Comparison of ENCODE assay signal across 8 mouse cellular contexts in the genomic region with DNA sequence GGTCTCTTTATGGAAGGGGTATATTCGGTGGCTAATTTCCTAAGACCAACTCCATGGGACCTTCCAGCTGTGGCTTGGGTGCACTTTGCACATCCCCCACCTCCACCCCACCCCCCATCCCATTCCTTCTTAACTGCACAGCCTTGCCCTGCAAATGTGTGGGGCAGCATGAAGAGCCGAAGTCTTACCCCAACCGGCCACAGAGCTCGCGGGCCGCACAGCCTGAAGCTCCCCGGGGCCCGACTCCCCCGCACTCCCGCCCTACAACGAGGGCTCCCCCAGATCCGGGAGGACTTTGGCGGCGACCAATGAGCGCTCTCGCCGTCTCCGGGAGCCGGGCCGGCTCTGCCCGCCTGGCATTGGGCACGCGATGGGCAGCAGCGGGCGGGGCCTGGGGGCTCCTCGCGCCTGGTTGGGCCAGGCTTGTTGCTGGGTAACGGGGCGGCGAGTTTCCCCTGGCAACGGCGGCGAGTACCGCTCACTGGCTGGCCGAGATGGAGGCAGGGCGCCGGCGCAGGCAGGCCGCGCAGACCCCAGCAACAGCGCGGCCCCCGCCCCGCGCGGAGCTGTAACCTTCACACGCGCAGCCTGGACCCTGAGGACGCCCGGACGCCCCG. TPM values are rescaled to one million over a fixed set of nuclear protein-coding genes. Genes with fewer than 3 reads are reported as not detected.
DNase-seq lines count a peak whose midpoint lies in the region; ATAC-seq and TF ChIP-seq lines count a peak whose summit lies in the region.

No protein-coding gene starts in this region.

- WGBS in lung, embryonic 16.5 days, result 2% methylated on average over 52 of the region's 52 CpGs
- WGBS in thymus, adult 2 months, result 3% methylated on average over 52 of the region's 52 CpGs

- no peak for TF ChIP-seq EP300 in ES-Bruce4 (IDR thresholded peaks at IDR 0.05; ENCODE audit: insufficient read depth, low read depth, low read length)

- no peaks in the 10 kb centered on the region for H3K36me3 ChIP-seq in ES-Bruce4 (ENCODE audit: control insufficient read depth, insufficient read depth, low read length, poor library complexity, severe bottlenecking)
- H3K36me3 ChIP-seq in lung, embryonic 16.5 days (ENCODE audit: control insufficient read depth, insufficient read depth, low read length), result no peaks in the 10 kb centered on the region
- no peaks in the 10 kb centered on the region for H3K36me3 ChIP-seq in thymus, adult 2 months (ENCODE audit: control insufficient read depth, insufficient read depth, low read length)

- no peaks in the 10 kb centered on the region for H3K9me3 ChIP-seq in ES-Bruce4 (replicated peaks; ENCODE audit: control insufficient read depth, insufficient read depth, low read length, poor library complexity, severe bottlenecking)
- no peaks in the 10 kb centered on the region for H3K9me3 ChIP-seq in lung, embryonic 16.5 days (ENCODE audit: control insufficient read depth, low read length)

- no peak overlapping the region for H3K27ac ChIP-seq in ES-Bruce4 (ENCODE audit: insufficient read depth, low read length)
- no peak overlapping the region for H3K27ac ChIP-seq in lung, embryonic 16.5 days (ENCODE audit: low read length)
- H3K27ac ChIP-seq in thymus, adult 2 months (ENCODE audit: control insufficient read depth, insufficient read depth, low read length), result no peak overlapping the region

- H3K4me2 ChIP-seq in lung, embryonic 16.5 days (ENCODE audit: low read depth, low read length), result peak overlapping the region; percentile 62

- no peaks in the 10 kb centered on the region for H3K27me3 ChIP-seq in ES-Bruce4 (ENCODE audit: control insufficient read depth, insufficient read depth, low read length, poor library complexity, severe bottlenecking)
- no peaks in the 10 kb centered on the region for H3K27me3 ChIP-seq in lung, embryonic 16.5 days (ENCODE audit: control insufficient read depth, insufficient read depth, low read depth, low read length)
- H3K27me3 ChIP-seq in thymus, adult 2 months (ENCODE audit: control insufficient read depth, insufficient read depth, low read length), result no peaks in the 10 kb centered on the region

- peak overlapping the region; percentile 56 for H3K4me3 ChIP-seq in ES-Bruce4 (ENCODE audit: low read depth, low read length)
- H3K4me3 ChIP-seq in lung, embryonic 16.5 days (ENCODE audit: low read length), result peak overlapping the region; percentile 43
- peak overlapping the region; percentile 11; the same call in 1 of the 2 replicates for H3K4me3 ChIP-seq in thymus, adult 2 months (ENCODE audit: control insufficient read depth, insufficient read depth, low read length)

- peak overlapping the region; percentile 46 for H3K9ac ChIP-seq in ES-Bruce4 (ENCODE audit: low read depth, poor library complexity, severe bottlenecking)
- peak overlapping the region; percentile 42; the same call in 1 of the 2 replicates for H3K9ac ChIP-seq in lung, embryonic 16.5 days (ENCODE audit: low read length)

- peak; percentile 93 for DNase-seq in cerebellum, adult 8-10 months
- DNase-seq in layer of hippocampus, postnatal 10 days (ENCODE audit: low spot score in 2 of 2), result peak; percentile 95 to 97
- DNase-seq in ovary, postnatal 10 days (ENCODE audit: low spot score), result peak; percentile 77
- DNase-seq in thymus, adult 2 months, result peak; percentile 74

- no peak for TF ChIP-seq CTCF in ES-Bruce4 (IDR thresholded peaks at IDR 0.05; ENCODE audit: low read depth, low read length)
- TF ChIP-seq CTCF in thymus, adult 2 months (IDR thresholded peaks at IDR 0.05; ENCODE audit: borderline replicate concordance, control insufficient read depth, extremely low read depth, insufficient read depth, low read length, poor library complexity), result 0 out of 2 replicates have a peak, but pooled peaks have one; percentile 27

- peaks cover 1% of the 10 kb centered on the region for H3K4me1 ChIP-seq in ES-Bruce4 (ENCODE audit: control insufficient read depth, insufficient read depth, low read length)
- peaks cover 26% of the 10 kb centered on the region for H3K4me1 ChIP-seq in lung, embryonic 16.5 days (replicated peaks; ENCODE audit: control insufficient read depth, insufficient read depth, low read length)
- peaks cover 22% of the 10 kb centered on the region for H3K4me1 ChIP-seq in thymus, adult 2 months (replicated peaks; ENCODE audit: control insufficient read depth, insufficient read depth, low read length)

- ATAC-seq in frontal cortex, adult (ENCODE audit: low TSS enrichment), result peak; percentile 85
- ATAC-seq in hematopoietic stem cell, adult 5-6 weeks (replicated peaks in 1 of 2; ENCODE audit: insufficient read depth in 1 of 2, low FRiP score in 2 of 2, low TSS enrichment in 1 of 2, low read depth in 1 of 2, poor library complexity in 2 of 2, severe bottlenecking in 2 of 2), result peak; percentile 37 to 46
- ATAC-seq in lung, embryonic 16.5 days (ENCODE audit: low read depth), result peak; percentile 65

- no peak for TF ChIP-seq POLR2A in ES-Bruce4 (IDR thresholded peaks at IDR 0.05; ENCODE audit: insufficient read depth, low read length)
- TF ChIP-seq POLR2A in thymus, adult 2 months (IDR thresholded peaks at IDR 0.05; ENCODE audit: control insufficient read depth, extremely low read depth, insufficient read depth, low read length, poor library complexity), result no peak

RNA-seq across cellular contexts. Expression of a gene that starts 8.7 kb away (rescaled TPM):
- polyA plus RNA-seq in ES-Bruce4 (2011; ENCODE audit: insufficient read depth, insufficient read length, low read depth, missing spikeins), result 38.5 and 38.7 TPM in 2 replicates
- total RNA-seq in hematopoietic stem cell, adult 5-6 weeks (2017), result 1.8 and 4.1 TPM in 2 replicates
- total RNA-seq in layer of hippocampus, postnatal 10 days (2021), result 10 to 100 TPM; 28.0 to 30.0 TPM
- polyA plus RNA-seq in lung, embryonic 16.5 days (2015; fragmentation: Nextera tagmentation; extraction: Ambion mirVana), result 12.4 and 14.3 TPM in 2 replicates
- 49.8 and 84.9 TPM in 2 replicates for polyA plus RNA-seq in thymus, adult 2 months (2012; rRNA removed)

RNA-seq across cellular contexts. Expression of a gene that starts 12.9 kb away (rescaled TPM):
- 86.6 and 104 TPM in 2 replicates for polyA plus RNA-seq in ES-Bruce4 (2011; ENCODE audit: insufficient read depth, insufficient read length, low read depth, missing spikeins)
- total RNA-seq in hematopoietic stem cell, adult 5-6 weeks (2017), result 80.8 and 153 TPM in 2 replicates
- 10 to 100 TPM; 81.4 to 98.8 TPM for total RNA-seq in layer of hippocampus, postnatal 10 days (2021)
- 20.1 and 25.9 TPM in 2 replicates for polyA plus RNA-seq in lung, embryonic 16.5 days (2015; fragmentation: Nextera tagmentation; extraction: Ambion mirVana)
- 39.4 and 43.0 TPM in 2 replicates for polyA plus RNA-seq in thymus, adult 2 months (2012; rRNA removed)

RNA-seq across cellular contexts. Expression of a gene that starts 26.1 kb away (rescaled TPM):
- 3.3 and 4.6 TPM in 2 replicates for polyA plus RNA-seq in ES-Bruce4 (2011; ENCODE audit: insufficient read depth, insufficient read length, low read depth, missing spikeins)
- 14.0 and 14.3 TPM in 2 replicates for total RNA-seq in hematopoietic stem cell, adult 5-6 weeks (2017)
- total RNA-seq in layer of hippocampus, postnatal 10 days (2021), result 10 to 100 TPM; 35.4 to 35.8 TPM
- polyA plus RNA-seq in lung, embryonic 16.5 days (2015; fragmentation: Nextera tagmentation; extraction: Ambion mirVana), result 12.1 and 12.3 TPM in 2 replicates
- 44.7 and 62.2 TPM in 2 replicates for polyA plus RNA-seq in thymus, adult 2 months (2012; rRNA removed)

RNA-seq across cellular contexts. Expression of a gene that starts 40.2 kb away (rescaled TPM):
- not detected in 2 replicates for polyA plus RNA-seq in ES-Bruce4 (2011; ENCODE audit: insufficient read depth, insufficient read length, low read depth, missing spikeins)
- total RNA-seq in hematopoietic stem cell, adult 5-6 weeks (2017), result 4.1 and 5.1 TPM in 2 replicates
- total RNA-seq in layer of hippocampus, postnatal 10 days (2021), result 1 to 10 TPM; 1.1 to 1.3 TPM
- polyA plus RNA-seq in lung, embryonic 16.5 days (2015; fragmentation: Nextera tagmentation; extraction: Ambion mirVana), result 3.4 and 3.6 TPM in 2 replicates
- 3.2 and 4.1 TPM in 2 replicates for polyA plus RNA-seq in thymus, adult 2 months (2012; rRNA removed)

RNA-seq across cellular contexts. Expression of a gene that starts 55.6 kb away (rescaled TPM):
- polyA plus RNA-seq in ES-Bruce4 (2011; ENCODE audit: insufficient read depth, insufficient read length, low read depth, missing spikeins), result not detected in 2 replicates
- 1.2 and 1.3 TPM in 2 replicates for total RNA-seq in hematopoietic stem cell, adult 5-6 weeks (2017)
- under 1 TPM; 0.33 to 0.37 TPM for total RNA-seq in layer of hippocampus, postnatal 10 days (2021)
- polyA plus RNA-seq in lung, embryonic 16.5 days (2015; fragmentation: Nextera tagmentation; extraction: Ambion mirVana), result 0.44 and 0.53 TPM in 2 replicates
- polyA plus RNA-seq in thymus, adult 2 months (2012; rRNA removed), result 0.26 and 0.46 TPM in 2 replicates
